Mouse (Mus musculus) liver, embryonic 14.5 days (tissue): ENCODE results near the gene Zdhhc13.

Experiments
- CTCF ChIP-seq: IDR thresholded peaks from 2 replicates; pipeline ENCODE4 v1.5.1; 2016; ENCODE audit warnings: antibody characterized with exemption, low read depth, control low read depth
- EP300 ChIP-seq: IDR thresholded peaks from 2 replicates; pipeline ENCODE4 v1.6.1; 2016; ENCODE audit warnings: antibody characterized with exemption, low read depth

GRCm38 (mm10) chr7:48773333-48773732, 15.5 kb upstream of the Zdhhc13 start:
- TF ChIP-seq CTCF (no peak), EP300 (no peak)
